Comparison of ENCODE assay signal across 8 mouse cellular contexts in the genomic region with DNA sequence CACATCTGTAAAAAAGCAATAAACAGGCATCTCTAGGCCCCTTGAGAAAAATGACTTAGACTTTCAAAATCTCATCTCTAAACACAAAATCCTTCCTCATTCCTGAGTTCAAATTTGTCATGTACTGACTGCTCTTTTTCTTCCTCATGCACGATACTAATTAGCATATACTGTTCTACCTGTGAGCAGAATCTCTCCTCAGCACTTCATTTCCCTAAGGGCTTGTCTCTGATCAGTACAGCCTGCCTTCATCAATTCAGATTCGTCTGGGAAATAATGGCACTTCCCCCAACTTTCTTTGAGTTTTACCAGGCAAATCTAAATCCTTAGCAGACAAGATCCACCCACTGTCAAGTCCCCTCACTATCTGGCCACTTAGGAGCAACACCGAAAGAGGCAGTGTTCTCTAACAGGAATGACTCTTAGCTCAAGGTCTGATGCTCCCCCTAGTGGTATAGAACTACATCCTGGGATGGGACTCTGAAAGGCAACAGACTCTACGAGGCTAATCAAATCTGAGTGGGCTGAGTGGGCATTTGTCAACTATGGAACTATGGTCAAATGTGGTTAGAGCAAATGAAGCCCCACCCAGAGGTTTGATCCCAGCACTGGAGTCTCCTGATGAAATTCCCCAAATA.
DNase-seq lines count a peak whose midpoint lies in the region; ATAC-seq and TF ChIP-seq lines count a peak whose summit lies in the region.

No protein-coding gene starts in this region.

- H3K4me1 ChIP-seq in cortical plate, adult 2 months (ENCODE audit: control insufficient read depth, insufficient read depth, low read length): no peaks in the 10 kb centered on the region; the same call in 1 of the 2 replicates
- H3K4me1 ChIP-seq in kidney, adult 2 months (ENCODE audit: control insufficient read depth, insufficient read depth, low read length): peaks cover 1% of the 10 kb centered on the region; the same call in 1 of the 2 replicates
- H3K4me1 ChIP-seq in liver, embryonic 15.5 days (replicated peaks): peaks cover 11% of the 10 kb centered on the region
- no peaks in the 10 kb centered on the region for H3K4me1 ChIP-seq in neural tube, embryonic 11.5 days (ENCODE audit: control insufficient read depth, insufficient read depth, low read length)

- peaks cover 7% of the 10 kb centered on the region for H3K36me3 ChIP-seq in kidney, adult 2 months (ENCODE audit: control insufficient read depth, insufficient read depth, low read length)
- peaks cover 24% of the 10 kb centered on the region for H3K36me3 ChIP-seq in liver, embryonic 15.5 days (replicated peaks)
- H3K36me3 ChIP-seq in neural tube, embryonic 11.5 days (ENCODE audit: control insufficient read depth, insufficient read depth, low read length): no peaks in the 10 kb centered on the region

- WGBS in kidney, adult 2 months: 19% methylated on average over 4 of the region's 4 CpGs
- WGBS in liver, embryonic 15.5 days (ENCODE audit: insufficient replicate concordance): 13% methylated on average over 4 of the region's 4 CpGs
- 26% methylated on average over 4 of the region's 4 CpGs for WGBS in neural tube, embryonic 11.5 days

- peak; percentile 88 for ATAC-seq in CD4-positive, CD25-positive, alpha-beta regulatory T cell, adult 4 months
- peak; percentile 95 for ATAC-seq in granulocyte monocyte progenitor cell, adult 5-6 weeks (replicated peaks; ENCODE audit: poor library complexity, severe bottlenecking)
- peak; percentile 75 for ATAC-seq in liver, embryonic 15.5 days (ENCODE audit: insufficient read depth)
- peak; percentile 49; the same call in 1 of the 2 replicates for ATAC-seq in neural tube, embryonic 11.5 days (ENCODE audit: insufficient read depth, low FRiP score, low TSS enrichment)

- no peak overlapping the region for H3K27ac ChIP-seq in cortical plate, adult 2 months (ENCODE audit: insufficient read depth, low read length)
- H3K27ac ChIP-seq in kidney, adult 2 months (ENCODE audit: insufficient read depth, low read depth, low read length): no peak overlapping the region
- no peak overlapping the region; the same call in 1 of the 2 replicates for H3K27ac ChIP-seq in liver, embryonic 15.5 days (replicated peaks)
- H3K27ac ChIP-seq in neural tube, embryonic 11.5 days (ENCODE audit: low read depth, low read length): no peak overlapping the region

- no peaks in the 10 kb centered on the region for H3K9me3 ChIP-seq in liver, embryonic 15.5 days (replicated peaks)
- no peaks in the 10 kb centered on the region for H3K9me3 ChIP-seq in neural tube, embryonic 11.5 days (ENCODE audit: control insufficient read depth, low read length)

- H3K4me2 ChIP-seq in liver, embryonic 15.5 days: no peak overlapping the region
- H3K4me2 ChIP-seq in neural tube, embryonic 11.5 days (ENCODE audit: low read depth): no peak overlapping the region

- peak; percentile 60 for TF ChIP-seq CTCF in cortical plate, adult 2 months (IDR thresholded peaks at IDR 0.05; ENCODE audit: extremely low read depth, insufficient read depth, low read length)
- TF ChIP-seq CTCF in kidney, adult 2 months (conservative IDR thresholded peaks at IDR 0.05; ENCODE audit: insufficient read depth, insufficient read length, low read depth, low read length): peak; percentile 65

- H3K4me3 ChIP-seq in cortical plate, adult 2 months (ENCODE audit: insufficient read depth, low read length): no peak overlapping the region
- no peak overlapping the region for H3K4me3 ChIP-seq in kidney, adult 2 months (ENCODE audit: insufficient read depth, low read depth, low read length)
- H3K4me3 ChIP-seq in liver, embryonic 15.5 days (replicated peaks): no peak overlapping the region
- H3K4me3 ChIP-seq in neural tube, embryonic 11.5 days (ENCODE audit: low read depth, low read length): no peak overlapping the region

- no peak for TF ChIP-seq POLR2A in cortical plate, adult 2 months (IDR thresholded peaks at IDR 0.05; ENCODE audit: extremely low read depth, insufficient read depth, low read length)
- TF ChIP-seq POLR2A in kidney, adult 2 months (IDR thresholded peaks at IDR 0.05; ENCODE audit: low read depth, low read length): no peak

- peak; percentile 90 for DNase-seq in R1 (ENCODE audit: low read depth, low spot score)
- peak; percentile 74 for DNase-seq in kidney, adult 2 months
- peak; percentile 47 for DNase-seq in neural tube, embryonic 11.5 days (ENCODE audit: low spot score)
- peak; percentile 38 for DNase-seq in yolk sac, embryonic 10.5 days (ENCODE audit: low spot score)

- H3K9ac ChIP-seq in liver, embryonic 15.5 days: no peak overlapping the region
- no peak overlapping the region for H3K9ac ChIP-seq in neural tube, embryonic 11.5 days (ENCODE audit: low read length)

- no peaks in the 10 kb centered on the region for H3K27me3 ChIP-seq in kidney, adult 2 months (replicated peaks; ENCODE audit: control insufficient read depth, insufficient read depth, low read length)
- H3K27me3 ChIP-seq in liver, embryonic 15.5 days: no peaks in the 10 kb centered on the region
- H3K27me3 ChIP-seq in neural tube, embryonic 11.5 days (ENCODE audit: control insufficient read depth, insufficient read depth, low read length): no peaks in the 10 kb centered on the region

Comparison
In these comparisons a context has a peak if more than half of its experiments do, and no peak if none do; other contexts are left out.
1. DNase-seq: peak in every context shown above with its lines; median percentile 90 in R1; 74 in kidney, adult 2 months; 47 in neural tube, embryonic 11.5 days; 38 in yolk sac, embryonic 10.5 days.